Mouse (Mus musculus) liver, adult 10 weeks (tissue): ENCODE results near the gene Odf3l1. TPM values are rescaled to one million over a fixed set of nuclear protein-coding genes. Genes with fewer than 3 reads are reported as not detected.

Source experiments
- polyA plus RNA-seq: library from polyadenylated mRNA; stranded (reverse); fragments of 350-450 nt; fragmentation: Illumina TruSeq; extraction: RNeasy Lipid Tissue Mini Kit (QIAGEN cat#74804); gene quantifications from one replicate; pipeline ENCODE4 v1.2.3, GENCODE M21; 2014; ENCODE audit warnings: low read depth, low replicate concordance

Gene Odf3l1
- not detected for polyA plus RNA-seq

GRCm38 (mm10) chr9:56864216-56864729 lies at the start of gene Odf3l1:
TSS of gene Odf3l1 (minus strand) at chr9:56864679.

GRCm38 (mm10) chr9:56864832-56865231 lies 353 bp upstream of the Odf3l1 start, which contains the start of gene Cspg4:
TSS of gene Cspg4 (plus strand) at chr9:56865033.

Other genes starting within 250 kb of the Odf3l1 start
- gene Lingo1, start 68.2 kb downstream of the Odf3l1 start, polyA plus RNA-seq, result not detected
- gene Cspg4, start 354 bp upstream of the Odf3l1 start, polyA plus RNA-seq, result not detected
- gene Snx33, start 63.7 kb upstream of the Odf3l1 start, polyA plus RNA-seq, result 3.2 TPM
- gene Imp3, start 72.8 kb upstream of the Odf3l1 start, polyA plus RNA-seq, result 32.2 TPM
- gene Snupn, start 86.2 kb upstream of the Odf3l1 start, polyA plus RNA-seq, result 7.3 TPM
- 17.7 TPM for gene Ptpn9, start 130.2 kb upstream of the Odf3l1 start, polyA plus RNA-seq
- 11.2 TPM for gene Sin3a, start 207.4 kb upstream of the Odf3l1 start, polyA plus RNA-seq